Mouse (Mus musculus) embryo, embryonic 11 days (tissue): Measurements from ENCODE around the gene Disp1.
A peak's percentile ranks its signal among the peaks of the same experiment; 100 is the strongest.

ENCODE experiments used
- DNase-seq: peaks from one replicate; pipeline ENCODE4 v3.0.0-alpha.2; 2015

Gene Disp1

GRCm38 (mm10) chr1:183194763-183195162 is 26.6 kb downstream of the Disp1 start:
- no peak for DNase-seq

- no peak for DNase-seq
These were observed 27.2 kb downstream of the Disp1 start for GRCm38 (mm10) chr1:183194151-183194550.

GRCm38 (mm10) chr1:183191398-183191797 is 29.9 kb downstream of the Disp1 start:
- no peak for DNase-seq

GRCm38 (mm10) chr1:183190456-183190855 is 30.9 kb downstream of the Disp1 start:
- DNase-seq = peak; percentile 44

GRCm38 (mm10) chr1:183189014-183189662 is 32.2 kb downstream of the Disp1 start:
- DNase-seq = peak; percentile 65

- DNase-seq = peak; percentile 45
These were observed 33.0 kb downstream of the Disp1 start for GRCm38 (mm10) chr1:183188115-183189013.

- DNase-seq = no peak
These were observed 35.8 kb downstream of the Disp1 start for GRCm38 (mm10) chr1:183185560-183185959.

- DNase-seq = no peak
These were observed 36.6 kb downstream of the Disp1 start for GRCm38 (mm10) chr1:183184681-183185080.

GRCm38 (mm10) chr1:183183565-183183964 is 37.8 kb downstream of the Disp1 start:
- DNase-seq = no peak

- no peak for DNase-seq
These were observed 38.5 kb downstream of the Disp1 start for GRCm38 (mm10) chr1:183182641-183183414.

GRCm38 (mm10) chr1:183181030-183181395 is 40.3 kb downstream of the Disp1 start:
- DNase-seq = no peak

GRCm38 (mm10) chr1:183180301-183181029 is 40.9 kb downstream of the Disp1 start:
- DNase-seq = no peak

GRCm38 (mm10) chr1:183179316-183179715 is 42.0 kb downstream of the Disp1 start:
- no peak for DNase-seq

GRCm38 (mm10) chr1:183175236-183175635 is 46.1 kb downstream of the Disp1 start:
- no peak for DNase-seq

- no peak for DNase-seq
These were observed 50.2 kb downstream of the Disp1 start for GRCm38 (mm10) chr1:183171095-183171494.

- peak; percentile 42 for DNase-seq
These were observed 52.9 kb downstream of the Disp1 start for GRCm38 (mm10) chr1:183168465-183168864.

- peak; percentile 40 for DNase-seq
These were observed 53.5 kb downstream of the Disp1 start for GRCm38 (mm10) chr1:183167776-183168175.

- no peak for DNase-seq
These were observed 54.6 kb downstream of the Disp1 start for GRCm38 (mm10) chr1:183166700-183167099.

GRCm38 (mm10) chr1:183164648-183165071 is 56.7 kb downstream of the Disp1 start:
- no peak for DNase-seq

GRCm38 (mm10) chr1:183164190-183164580 is 57.1 kb downstream of the Disp1 start:
- DNase-seq = no peak

GRCm38 (mm10) chr1:183163512-183164189 is 57.7 kb downstream of the Disp1 start:
- no peak for DNase-seq

- no peak for DNase-seq
These were observed 60.3 kb downstream of the Disp1 start for GRCm38 (mm10) chr1:183161057-183161456.
